Mouse (Mus musculus): ENCODE measurements around the gene Maoa.

Gene Maoa

DNA sequence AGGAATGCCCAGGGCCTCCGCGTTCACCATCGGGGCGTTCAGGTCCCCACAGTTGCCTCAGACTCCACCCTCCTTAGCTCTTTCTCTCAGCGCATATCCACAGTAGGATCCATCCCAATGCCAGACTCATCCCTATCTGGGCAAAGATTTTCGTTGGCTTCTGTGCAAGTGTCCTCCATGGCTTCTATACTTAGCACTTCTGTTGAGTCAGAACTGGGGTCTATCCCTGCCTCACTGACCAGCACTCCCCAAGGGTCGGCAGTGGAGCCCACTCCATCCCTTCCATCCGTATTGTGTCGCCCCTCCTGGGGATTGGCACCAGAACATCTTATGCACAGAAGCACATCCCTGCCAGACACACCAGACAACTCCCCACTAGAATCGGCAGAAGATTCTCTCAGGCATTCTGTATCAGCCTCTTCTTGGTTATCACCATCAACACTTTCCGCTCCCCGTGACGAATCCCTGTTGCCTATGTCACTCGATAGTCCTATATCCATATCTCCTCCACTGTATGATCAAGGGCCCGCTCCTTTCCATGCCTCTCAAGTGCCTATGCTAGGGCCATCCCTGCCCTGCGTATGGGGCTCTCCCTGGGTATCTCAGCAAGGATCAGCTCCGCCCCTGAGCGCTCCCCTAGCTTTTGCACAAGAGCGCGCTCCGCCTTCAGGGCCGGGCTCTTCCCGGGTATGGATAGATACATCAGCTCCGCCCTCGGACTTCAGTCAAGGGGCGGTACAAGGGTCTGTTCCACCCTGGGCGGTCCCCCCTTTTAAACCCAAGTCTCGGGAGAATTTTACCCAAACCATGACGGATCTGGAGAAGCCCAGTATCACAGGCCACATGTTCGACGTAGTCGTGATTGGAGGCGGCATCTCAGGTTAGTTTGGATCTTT, at the start of gene Maoa:
TSS of gene Maoa (plus strand) at position 665 of the 896 bp plus-strand sequence.
- DNase-seq = peak; percentile 54

DNA sequence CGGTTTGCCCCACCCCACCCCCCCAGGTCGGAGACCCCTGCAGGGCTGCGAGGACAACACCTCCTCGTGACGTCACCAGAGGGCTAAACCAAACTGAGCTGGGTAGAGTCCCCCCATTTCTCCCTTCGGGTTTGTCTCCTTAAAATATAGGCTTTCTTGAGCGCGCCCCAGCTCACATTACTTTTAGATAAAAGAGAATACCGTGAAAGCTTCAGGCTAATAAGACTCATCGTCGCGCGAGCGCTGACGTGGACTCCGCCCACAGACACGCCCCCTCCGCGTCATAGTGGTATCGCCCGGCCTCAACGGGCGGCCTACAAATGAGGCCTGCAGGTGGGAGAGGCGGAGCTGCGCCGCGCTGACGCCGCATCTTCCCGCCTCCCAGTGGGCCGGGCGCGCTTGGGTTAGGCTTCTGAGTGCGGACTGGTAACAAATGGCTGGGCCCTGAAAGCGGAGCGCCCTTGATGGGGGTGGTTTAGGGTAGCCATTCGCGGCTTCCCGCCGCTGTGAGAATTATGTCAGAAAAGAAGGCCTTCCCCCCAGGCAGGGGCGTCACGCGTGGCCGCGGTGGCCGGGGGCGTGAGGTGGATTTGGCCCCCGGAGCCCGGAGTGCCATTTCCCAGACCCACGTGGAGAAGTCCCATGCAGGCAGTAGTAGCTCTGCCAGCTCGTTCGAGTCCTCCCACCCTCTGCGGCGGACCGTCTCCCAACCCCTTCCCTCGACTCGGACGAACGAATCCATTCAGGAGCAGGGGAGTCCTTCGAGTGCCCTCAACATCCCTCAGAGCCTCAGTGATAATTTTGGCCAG, 1.1 kb upstream of the Maoa start:
- peak; percentile 90 for DNase-seq

DNA sequence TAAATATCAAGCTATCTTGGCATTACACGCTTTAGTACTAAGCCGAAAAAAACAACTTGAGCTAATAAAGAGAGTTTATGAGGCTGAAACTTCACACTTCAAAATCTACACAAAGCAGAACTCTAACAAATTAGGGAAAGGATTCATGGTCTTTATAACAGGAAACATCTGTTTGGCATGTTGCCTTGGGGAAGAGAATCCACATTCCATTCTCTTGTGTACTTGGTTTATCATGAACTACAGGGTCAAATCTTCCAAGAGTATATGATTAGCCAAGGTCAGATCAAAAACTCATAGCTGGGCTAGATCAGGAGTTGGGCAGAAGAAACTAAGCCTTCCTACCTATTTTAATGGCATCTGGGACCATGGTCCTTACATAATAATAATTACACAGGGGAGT, 37.0 kb downstream of the Maoa start:
- DNase-seq = peak; percentile 36

DNA sequence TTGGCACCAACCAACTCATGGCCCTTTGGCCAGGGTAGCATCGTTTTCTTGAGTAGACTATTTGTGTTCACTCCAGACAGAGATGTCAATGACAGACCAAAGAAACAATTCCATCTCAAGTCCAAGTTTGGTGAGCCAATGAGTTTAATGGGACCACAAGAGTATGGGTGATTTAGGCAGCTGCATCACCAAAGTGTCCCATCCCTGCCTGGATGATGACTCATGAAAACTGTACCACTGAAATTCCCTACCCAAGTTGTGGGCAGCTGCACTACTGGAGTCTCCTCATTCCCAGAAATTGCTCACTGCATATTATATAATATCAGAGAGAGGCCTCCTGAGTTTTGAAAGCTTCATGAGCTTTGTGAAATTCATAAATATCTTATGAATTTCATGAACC, 86.6 kb downstream of the Maoa start:
- DNase-seq = no peak

DNA sequence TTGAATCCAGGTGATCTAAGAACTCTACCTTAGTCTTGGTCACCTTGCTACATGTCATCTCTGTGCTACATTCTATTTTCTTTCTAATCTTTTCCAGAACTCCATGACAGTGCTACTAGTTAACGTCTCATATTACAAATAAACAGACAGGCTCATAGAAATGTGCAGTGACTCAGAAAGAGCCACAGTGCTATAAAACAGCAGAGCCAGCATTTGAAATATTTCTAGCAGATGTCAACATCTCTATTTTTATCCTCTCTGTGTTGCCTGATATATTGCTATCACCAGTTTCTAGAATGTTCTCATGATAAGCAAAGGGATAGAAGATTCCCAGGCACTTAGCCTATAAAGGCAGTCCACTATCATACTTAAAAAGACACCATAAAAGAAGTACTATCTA, 94.5 kb downstream of the Maoa start:
- no peak for DNase-seq
